ENCODE assay signal across 13 mouse cellular contexts in the genomic region with DNA sequence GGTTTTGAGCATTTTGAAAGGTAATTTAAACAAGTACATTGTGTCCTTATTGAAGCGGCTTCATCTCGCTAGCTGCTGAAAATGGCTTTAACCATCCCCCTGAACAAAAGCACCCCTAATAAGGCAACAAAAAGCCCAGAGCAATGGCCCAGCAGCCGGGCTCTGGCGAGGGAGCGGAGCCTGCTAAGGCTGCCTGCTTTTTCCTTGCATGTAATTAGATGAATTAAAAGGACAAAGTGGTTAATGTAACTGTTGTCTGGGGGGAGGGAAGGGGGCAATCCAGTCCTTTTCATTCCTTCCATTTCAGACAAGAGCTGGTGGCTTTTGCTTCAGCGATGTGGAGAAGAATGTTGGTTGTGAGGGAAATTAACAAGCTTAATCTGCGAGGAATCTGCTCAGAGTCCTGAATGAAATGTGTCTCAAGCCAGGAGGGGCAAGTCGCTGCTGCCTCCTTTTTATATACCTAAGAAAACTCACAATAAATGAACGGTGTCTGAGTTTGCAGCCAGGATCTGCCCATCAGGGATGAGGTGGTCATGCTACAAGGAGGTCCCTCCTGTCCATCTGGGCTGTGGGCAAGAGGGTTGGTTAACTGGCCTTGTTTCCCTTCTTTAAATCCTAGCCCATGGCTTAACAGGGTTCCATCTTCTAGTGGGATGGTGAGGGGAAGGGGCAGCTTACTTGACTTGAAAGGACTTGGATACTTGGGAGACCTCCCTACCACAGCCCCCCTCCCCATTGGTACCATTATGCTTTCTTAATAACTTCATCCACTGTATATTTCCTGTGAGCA.
DNase-seq lines count a peak whose midpoint lies in the region; ATAC-seq lines count a peak whose summit lies in the region.
"Had no signal": no experiment of that assay in that cellular context is flagged by ENCODE, and none has a peak within 500 bp of the region (broad histone marks: within the 10 kb centered on the region; RNA-seq: fewer than 3 reads in every experiment).

No protein-coding gene starts in this region.

- H3K4me2 ChIP-seq in forebrain, embryonic 12.5 days: peak overlapping the region; percentile 29
- no peak overlapping the region for H3K4me2 ChIP-seq in hindbrain, embryonic 11.5 days (replicated peaks; ENCODE audit: low read depth, low read length)
- H3K4me2 ChIP-seq: embryonic facial prominence, embryonic 12.5 days; liver, embryonic 15.5 days had no signal

- no peaks in the 10 kb centered on the region for H3K9me3 ChIP-seq in forebrain, embryonic 12.5 days
- H3K9me3 ChIP-seq in hindbrain, embryonic 11.5 days (ENCODE audit: control insufficient read depth, low read length): no peaks in the 10 kb centered on the region
- no peaks in the 10 kb centered on the region for H3K9me3 ChIP-seq in midbrain, embryonic 10.5 days (replicated peaks)
- H3K9me3 ChIP-seq: embryonic facial prominence, embryonic 12.5 days; liver, embryonic 15.5 days had no signal

- DNase-seq in hindbrain, embryonic 11.5 days (ENCODE audit: low spot score): peak; percentile 46
- peak; percentile 13 for DNase-seq in midbrain, embryonic 10.5 days (ENCODE audit: low spot score)
- DNase-seq in retina, embryonic 14.5 days (ENCODE audit: low spot score): peak; percentile 64
- DNase-seq in adrenal gland, adult 18-20 months (ENCODE audit: low spot score in 2 of 2): no peak
- DNase-seq in layer of hippocampus, adult 8-10 months (ENCODE audit: low spot score in 2 of 2): no peak
- no peak for DNase-seq in lung, postnatal 36 days
- DNase-seq: adrenal gland, postnatal 10 days; right cerebral cortex, postnatal 14 days; thymus, postnatal 36 days had no signal

- H3K27ac ChIP-seq in forebrain, embryonic 12.5 days: no peak overlapping the region
- H3K27ac ChIP-seq in hindbrain, embryonic 11.5 days (ENCODE audit: low read depth, low read length): no peak overlapping the region
- peak overlapping the region; percentile 49 for H3K27ac ChIP-seq in midbrain, embryonic 10.5 days (replicated peaks)
- H3K27ac ChIP-seq: embryonic facial prominence, embryonic 12.5 days; liver, embryonic 15.5 days; macrophage had no signal

- H3K4me3 ChIP-seq in forebrain, embryonic 12.5 days (replicated peaks): no peak overlapping the region
- H3K4me3 ChIP-seq in hindbrain, embryonic 11.5 days (ENCODE audit: low read depth, low read length): no peak overlapping the region
- peak overlapping the region; percentile 5; the same call in 1 of the 2 replicates for H3K4me3 ChIP-seq in midbrain, embryonic 10.5 days
- H3K4me3 ChIP-seq: embryonic facial prominence, embryonic 12.5 days; liver, embryonic 15.5 days had no signal

- WGBS in forebrain, embryonic 12.5 days: 3% methylated on average over 9 of the region's 9 CpGs
- WGBS in hindbrain, embryonic 11.5 days: 24% methylated on average over 9 of the region's 9 CpGs
- 10% methylated on average over 9 of the region's 9 CpGs for WGBS in midbrain, embryonic 10.5 days

- ATAC-seq in forebrain, embryonic 12.5 days (ENCODE audit: low FRiP score): peak; percentile 71; the same call in 1 of the 2 replicates
- ATAC-seq in hindbrain, embryonic 11.5 days (ENCODE audit: low FRiP score): no peak

- no peaks in the 10 kb centered on the region for H3K36me3 ChIP-seq in forebrain, embryonic 12.5 days (replicated peaks)
- no peaks in the 10 kb centered on the region for H3K36me3 ChIP-seq in hindbrain, embryonic 11.5 days (ENCODE audit: control insufficient read depth, insufficient read depth, low read length)
- H3K36me3 ChIP-seq in midbrain, embryonic 10.5 days: no peaks in the 10 kb centered on the region
- H3K36me3 ChIP-seq: embryonic facial prominence, embryonic 12.5 days; liver, embryonic 15.5 days had no signal

- peaks cover 26% of the 10 kb centered on the region for H3K4me1 ChIP-seq in forebrain, embryonic 12.5 days
- H3K4me1 ChIP-seq in hindbrain, embryonic 11.5 days (replicated peaks; ENCODE audit: control insufficient read depth, insufficient read depth, low read length): 0 out of 2 replicates have a peak, but pooled peaks cover 2% of the 10 kb centered on the region
- H3K4me1 ChIP-seq in midbrain, embryonic 10.5 days: peaks cover 18% of the 10 kb centered on the region
- H3K4me1 ChIP-seq: liver, embryonic 15.5 days had no signal

- peaks cover 87% of the 10 kb centered on the region for H3K27me3 ChIP-seq in forebrain, embryonic 12.5 days
- H3K27me3 ChIP-seq in hindbrain, embryonic 11.5 days (ENCODE audit: control insufficient read depth, insufficient read depth, low read length): no peaks in the 10 kb centered on the region; the same call in 1 of the 2 replicates
- peaks cover 69% of the 10 kb centered on the region for H3K27me3 ChIP-seq in midbrain, embryonic 10.5 days (ENCODE audit: low read depth, poor library complexity, severe bottlenecking)
- H3K27me3 ChIP-seq: liver, embryonic 15.5 days had no signal

- no peak overlapping the region for H3K9ac ChIP-seq in forebrain, embryonic 12.5 days
- no peak overlapping the region for H3K9ac ChIP-seq in hindbrain, embryonic 11.5 days (ENCODE audit: low read depth, low read length)
- H3K9ac ChIP-seq: embryonic facial prominence, embryonic 12.5 days; liver, embryonic 15.5 days had no signal

Comparison
In these comparisons a context has a peak if more than half of its experiments do, and no peak if none do; other contexts are left out.
1. DNase-seq: peak in hindbrain, embryonic 11.5 days (single experiment), midbrain, embryonic 10.5 days (single experiment) and retina, embryonic 14.5 days (single experiment); none in adrenal gland, adult 18-20 months (0 of 2), layer of hippocampus, adult 8-10 months (0 of 2) and lung, postnatal 36 days (single experiment).